Mouse (Mus musculus) gastrocnemius, postnatal 25 days (tissue): ENCODE data around the gene 1110002E22Rik. TPM values are rescaled to one million over a fixed set of nuclear protein-coding genes. Genes with fewer than 3 reads are reported as not detected.

Source experiments
- DNase-seq: peaks from one replicate; pipeline ENCODE4 v3.0.0; 2022
- total RNA-seq, 2 experiments: library from RNA; stranded (reverse); gene quantifications; 1 replicate in 1 of 2; 2 replicates in 1 of 2; pipeline ENCODE4 v1.2.3; 2021

1110002E22Rik gene
- total RNA-seq, 2 experiments from 2014 or later = 158 to 162 TPM

GRCm38 (mm10) chr3:138106887-138107286 is 42.0 kb downstream of the 1110002E22Rik start:
- no peak for DNase-seq

GRCm38 (mm10) chr3:138110910-138111782 is 46.3 kb downstream of the 1110002E22Rik start:
- DNase-seq = no peak

GRCm38 (mm10) chr3:138114106-138114505 is 49.3 kb downstream of the 1110002E22Rik start:
- no peak for DNase-seq

GRCm38 (mm10) chr3:138116871-138117270 is 52.0 kb downstream of the 1110002E22Rik start:
- peak; percentile 32 for DNase-seq

- DNase-seq = no peak
Measured at GRCm38 (mm10) chr3:138118392-138118791, 53.5 kb downstream of the 1110002E22Rik start.

GRCm38 (mm10) chr3:138118831-138119230 is 54.0 kb downstream of the 1110002E22Rik start:
- no peak for DNase-seq

- no peak for DNase-seq
Measured at GRCm38 (mm10) chr3:138119444-138120105, 54.7 kb downstream of the 1110002E22Rik start.

- DNase-seq = no peak
Measured at GRCm38 (mm10) chr3:138121461-138121860, 56.6 kb downstream of the 1110002E22Rik start.

GRCm38 (mm10) chr3:138123842-138124241 is 59.0 kb downstream of the 1110002E22Rik start:
- DNase-seq = no peak

- DNase-seq = no peak
Measured at GRCm38 (mm10) chr3:138129110-138129509, 64.3 kb downstream of the 1110002E22Rik start.

- DNase-seq = no peak
Measured at GRCm38 (mm10) chr3:138130692-138131091, 65.8 kb downstream of the 1110002E22Rik start.

Other genes starting within 250 kb of the 1110002E22Rik start
- 10 to 100 TPM; 73.1 to 80.4 TPM for gene H2afz, start 200.6 kb upstream of the 1110002E22Rik start, total RNA-seq
- gene Dnajb14, start 197.4 kb upstream of the 1110002E22Rik start, total RNA-seq = 1 to 10 TPM; 6.1 to 7.8 TPM
- gene Lamtor3, start 146.5 kb upstream of the 1110002E22Rik start, total RNA-seq = 10 to 100 TPM; 48.5 to 55.8 TPM
- 1 to 10 TPM in 1 of 2 experiments, under 1 TPM in 1; 0.84 to 1.3 TPM for gene Dapp1, start 83.5 kb upstream of the 1110002E22Rik start, total RNA-seq
- gene Gm5105, start 2.3 kb downstream of the 1110002E22Rik start, total RNA-seq = 1 to 10 TPM; 1.2 to 2.0 TPM
- 1 to 10 TPM; 1.5 to 1.8 TPM for gene Trmt10a, start 78.4 kb downstream of the 1110002E22Rik start, total RNA-seq
- gene Mttp, start 79.9 kb downstream of the 1110002E22Rik start, total RNA-seq = 1 to 10 TPM; 1.8 TPM
- gene 4930579F01Rik, start 128.8 kb downstream of the 1110002E22Rik start, total RNA-seq = not detected
- gene Adh7, start 152.7 kb downstream of the 1110002E22Rik start, total RNA-seq = 1 to 10 TPM in 1 of 2 experiments, under 1 TPM in 1; 0.23 to 1.5 TPM
- gene Adh1, start 195.9 kb downstream of the 1110002E22Rik start, total RNA-seq = 10 to 100 TPM; 25.2 to 50.3 TPM
- not detected for gene Adh6a, start 248.2 kb downstream of the 1110002E22Rik start, total RNA-seq